Mouse (Mus musculus) lung, embryonic 14.5 days (tissue): ENCODE measurements around the gene Ptpa. TPM values are rescaled to one million over a fixed set of nuclear protein-coding genes. Genes with fewer than 3 reads are reported as not detected.

Experiments used
- ATAC-seq: fragments of 200-750 bp; cut with Nextera tagmentation; 2 replicates; pipeline ENCODE4 v1.8.0; 2017; ENCODE audit warnings: mild to moderate bottlenecking, moderate TSS enrichment, moderate library complexity; ENCODE audit not compliant: insufficient read depth
- DNase-seq: peaks from one replicate; pipeline ENCODE4 v3.0.0-alpha.2; 2015
- H3K27ac ChIP-seq: fragments of 300-500 bp; sonication (generic); 2 replicates; pipeline ENCODE4 v1.5.1; 2014; ENCODE audit warnings: low read depth, mild to moderate bottlenecking, moderate library complexity
- H3K27me3 ChIP-seq: fragments of 300-500 bp; sonication (generic); 2 replicates; pipeline ENCODE4 v1.6.1; 2014; ENCODE audit warnings: low read length, control low read depth; ENCODE audit not compliant: insufficient read depth
- H3K36me3 ChIP-seq: fragments of 300-500 bp; sonication (generic); 2 replicates; pipeline ENCODE4 v1.6.1; 2014; ENCODE audit warnings: control low read depth; ENCODE audit not compliant: insufficient read depth
- H3K4me1 ChIP-seq: fragments of 300-500 bp; sonication (generic); 2 replicates; pipeline ENCODE4 v1.6.1; 2014; ENCODE audit warnings: antibody characterized with exemption, control low read depth; ENCODE audit not compliant: insufficient read depth
- H3K4me2 ChIP-seq: fragments of 300-500 bp; sonication (generic); 2 replicates; pipeline ENCODE4 v1.6.1; 2014; ENCODE audit warnings: mild to moderate bottlenecking
- H3K4me3 ChIP-seq: fragments of 300-500 bp; sonication (generic); 2 replicates; pipeline ENCODE4 v1.5.1; 2014; ENCODE audit warnings: low read depth, low read length
- H3K9ac ChIP-seq: fragments of 300-500 bp; sonication (generic); 2 replicates; pipeline ENCODE4 v1.6.1; 2014
- H3K9me3 ChIP-seq: fragments of 300-500 bp; sonication (generic); 2 replicates; pipeline ENCODE4 v1.6.1; 2016; ENCODE audit warnings: low read depth, low read length, control low read depth
- CTCF ChIP-seq: IDR thresholded peaks from 2 replicates; pipeline ENCODE4 v1.5.1; 2016; ENCODE audit warnings: antibody characterized with exemption, low read depth
- WGBS: fragments of 180-500 bp; shearing (Covaris S2); extraction: QIAGEN DNeasy Blood & Tissue Kit; methylation state at CpG from one replicate; pipeline ENCODE4 v1.1.7; 2014; 5-methylcytosine and 5-hydroxymethylcytosine counted together
- polyA plus RNA-seq: library from polyadenylated mRNA; unstranded; fragments of >200 nt; fragmentation: Nextera tagmentation; extraction: Ambion mirVana; gene quantifications from 2 replicates; pipeline ENCODE4 v1.2.1, GENCODE M21; 2014

The Ptpa gene
- polyA plus RNA-seq, 1 experiment from 2014 or later, result 95.5 TPM

DNA sequence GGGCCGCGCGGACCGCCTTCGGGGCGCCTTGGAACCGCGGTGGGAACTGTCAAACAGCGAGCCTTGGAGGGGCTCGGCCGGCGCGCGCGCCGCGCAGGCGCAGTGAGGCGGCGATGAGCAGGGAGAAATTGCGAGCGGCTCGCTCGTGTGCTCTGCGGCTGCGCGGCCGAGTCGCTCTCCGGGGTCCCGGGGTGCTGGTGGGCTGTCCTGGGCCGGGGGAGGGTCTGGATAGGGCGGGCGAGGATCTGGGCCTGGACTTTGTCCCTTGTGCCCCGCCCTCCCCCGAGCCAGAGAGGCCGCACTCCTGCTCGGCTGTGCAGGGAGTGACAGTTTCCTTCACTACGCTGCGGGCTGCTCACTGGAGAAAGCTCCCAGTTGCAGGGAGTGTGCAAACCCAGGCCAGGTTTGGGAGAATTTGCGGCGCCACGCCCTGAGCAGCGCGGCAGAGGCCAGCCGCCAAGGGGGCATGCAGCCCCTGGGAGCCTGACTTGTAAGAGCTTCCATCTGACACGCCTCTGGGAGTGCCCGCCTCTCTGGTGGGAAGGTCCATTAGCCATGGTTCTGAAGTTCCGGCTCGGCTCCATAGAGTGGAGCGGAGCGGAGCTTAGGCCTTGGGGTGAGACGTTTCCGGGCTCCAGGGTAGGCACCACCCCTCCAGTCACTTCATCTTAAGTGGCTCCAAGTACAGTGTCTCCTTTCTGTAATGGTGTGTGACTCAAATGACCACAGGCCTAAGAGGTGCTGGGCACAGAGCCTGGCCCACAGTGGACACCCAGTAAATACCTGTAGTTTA lies 23.1 kb upstream of the Ptpa start:
- DNase-seq, result peak; percentile 93
- ATAC-seq, result peak; percentile 77
- Histone ChIP-seq H3K9ac (peak overlapping the region; percentile 67), H3K4me1 (peaks cover 6% of the 10 kb centered on the region), H3K27ac (peak overlapping the region; percentile 86), H3K36me3 (peaks cover 22% of the 10 kb centered on the region), H3K9me3 (no peaks in the 10 kb centered on the region), H3K4me3 (peak overlapping the region; percentile 83), H3K27me3 (no peaks in the 10 kb centered on the region), H3K4me2 (peak overlapping the region; percentile 87)
- TF ChIP-seq CTCF, result no peak
- under 1% methylated on average over 54 of the region's 54 CpGs for WGBS

DNA sequence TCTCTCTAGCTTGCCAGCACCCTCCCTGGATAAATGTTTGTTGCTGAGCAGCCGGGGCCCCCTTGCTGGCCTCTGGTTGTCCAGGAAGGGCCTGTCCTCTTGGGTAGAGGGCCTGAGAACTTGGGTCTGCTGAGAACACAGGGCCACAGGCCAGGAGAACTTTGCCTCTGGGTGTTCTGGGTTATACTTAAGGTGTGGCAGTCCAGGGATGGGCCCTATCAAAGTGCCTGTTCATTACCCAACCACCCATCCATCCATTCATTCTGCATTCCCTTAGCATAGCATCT lies 22.5 kb upstream of the Ptpa start:
- Histone ChIP-seq H3K27ac (peak overlapping the region; percentile 86; the same call in 1 of the 2 replicates), H3K9ac (peak overlapping the region; percentile 67), H3K4me1 (peaks cover 6% of the 10 kb centered on the region), H3K4me3 (peak overlapping the region; percentile 83), H3K9me3 (no peaks in the 10 kb centered on the region), H3K36me3 (peaks cover 27% of the 10 kb centered on the region), H3K4me2 (peak overlapping the region; percentile 87), H3K27me3 (no peaks in the 10 kb centered on the region)
- no peak for DNase-seq
- no peak for ATAC-seq
- TF ChIP-seq CTCF, result no peak
- WGBS, result 52% methylated on average over 1 of the region's 1 CpGs

DNA sequence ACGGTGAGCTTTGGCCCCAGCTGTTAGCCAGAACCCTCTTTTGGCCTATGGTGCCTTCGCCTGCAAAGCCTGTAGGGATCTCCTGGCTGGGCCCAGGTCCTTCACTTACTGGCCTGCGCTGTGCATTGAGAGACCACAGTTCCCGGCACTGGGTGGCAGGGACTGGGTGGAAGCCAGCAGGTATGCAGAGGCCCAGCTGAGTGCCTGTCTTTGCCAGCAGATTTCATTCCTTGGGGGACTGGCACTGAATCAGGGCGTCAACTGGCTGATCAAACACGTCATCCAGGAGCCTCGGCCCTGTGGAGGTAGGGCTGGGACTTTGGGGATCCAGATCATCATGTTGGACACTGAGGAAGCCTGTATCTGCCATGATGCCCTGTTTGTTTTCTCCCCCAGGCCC lies 20.1 kb upstream of the Ptpa start:
- ATAC-seq, result no peak
- TF ChIP-seq CTCF, result no peak
- 90% methylated on average over 7 of the region's 7 CpGs for WGBS
- Histone ChIP-seq H3K9ac (no peak overlapping the region), H3K4me2 (no peak overlapping the region), H3K9me3 (no peaks in the 10 kb centered on the region), H3K4me3 (no peak overlapping the region), H3K4me1 (peaks cover 6% of the 10 kb centered on the region), H3K27me3 (no peaks in the 10 kb centered on the region), H3K36me3 (peaks cover 52% of the 10 kb centered on the region), H3K27ac (no peak overlapping the region)
- no peak for DNase-seq

DNA sequence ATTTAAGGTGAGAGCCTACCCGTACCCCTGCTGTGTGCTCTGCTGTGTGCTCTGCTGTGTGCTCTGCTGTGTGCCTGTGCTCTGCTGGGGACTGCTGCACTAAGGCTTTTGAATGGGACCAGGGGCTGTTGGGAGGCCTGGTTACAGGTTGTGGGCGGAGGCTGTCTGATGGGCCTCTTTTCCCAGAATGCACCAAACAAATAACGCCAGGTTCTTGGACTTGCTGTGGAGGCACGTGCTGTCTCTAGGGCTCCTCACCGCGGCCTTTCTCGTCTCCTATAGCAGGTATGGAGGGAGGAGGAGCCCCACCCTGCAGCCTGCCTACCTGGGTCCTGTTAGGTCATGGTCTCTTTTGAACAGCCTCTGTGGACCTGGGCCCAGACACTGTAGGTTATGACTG lies 19.6 kb upstream of the Ptpa start:
- no peak for ATAC-seq
- Histone ChIP-seq H3K4me3 (no peak overlapping the region), H3K9me3 (no peaks in the 10 kb centered on the region), H3K27ac (no peak overlapping the region), H3K9ac (no peak overlapping the region), H3K27me3 (no peaks in the 10 kb centered on the region), H3K4me1 (peaks cover 6% of the 10 kb centered on the region), H3K36me3 (peaks cover 55% of the 10 kb centered on the region), H3K4me2 (no peak overlapping the region)
- 88% methylated on average over 7 of the region's 7 CpGs for WGBS
- TF ChIP-seq CTCF, result no peak
- no peak for DNase-seq

DNA sequence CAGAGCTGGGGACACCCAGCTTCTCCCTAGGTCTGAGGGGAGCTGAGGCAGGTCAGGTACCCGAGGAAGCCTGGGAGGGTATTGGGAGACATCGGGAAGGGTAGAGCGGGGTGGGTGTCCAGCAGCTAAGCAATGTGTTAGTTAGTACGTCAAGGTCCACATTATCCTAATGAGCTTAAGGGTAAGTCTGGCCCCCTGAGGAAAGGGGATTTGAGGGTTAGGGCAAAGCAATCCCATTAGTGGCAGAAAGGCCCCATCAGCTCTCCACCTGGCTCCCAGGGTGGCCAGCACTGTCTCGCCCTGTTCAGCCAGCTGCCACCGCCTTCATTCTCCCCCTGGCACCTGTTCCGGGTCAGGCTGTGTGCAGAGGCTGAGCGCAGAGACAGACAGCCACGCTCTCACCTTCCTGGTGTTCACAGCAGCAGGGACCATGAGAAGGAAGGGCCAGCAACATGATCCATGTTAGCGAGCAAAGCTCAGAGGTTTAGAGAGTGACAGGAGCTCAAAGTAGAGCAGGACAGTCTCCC lies 17.8 kb upstream of the Ptpa start:
- Histone ChIP-seq H3K9me3 (no peaks in the 10 kb centered on the region), H3K9ac (no peak overlapping the region), H3K4me3 (no peak overlapping the region), H3K4me2 (no peak overlapping the region), H3K36me3 (peaks cover 62% of the 10 kb centered on the region), H3K27me3 (no peaks in the 10 kb centered on the region), H3K27ac (no peak overlapping the region), H3K4me1 (peaks cover 6% of the 10 kb centered on the region)
- ATAC-seq (no peak), DNase-seq (no peak)
- no peak for TF ChIP-seq CTCF
- WGBS, result 86% methylated on average over 10 of the region's 10 CpGs

DNA sequence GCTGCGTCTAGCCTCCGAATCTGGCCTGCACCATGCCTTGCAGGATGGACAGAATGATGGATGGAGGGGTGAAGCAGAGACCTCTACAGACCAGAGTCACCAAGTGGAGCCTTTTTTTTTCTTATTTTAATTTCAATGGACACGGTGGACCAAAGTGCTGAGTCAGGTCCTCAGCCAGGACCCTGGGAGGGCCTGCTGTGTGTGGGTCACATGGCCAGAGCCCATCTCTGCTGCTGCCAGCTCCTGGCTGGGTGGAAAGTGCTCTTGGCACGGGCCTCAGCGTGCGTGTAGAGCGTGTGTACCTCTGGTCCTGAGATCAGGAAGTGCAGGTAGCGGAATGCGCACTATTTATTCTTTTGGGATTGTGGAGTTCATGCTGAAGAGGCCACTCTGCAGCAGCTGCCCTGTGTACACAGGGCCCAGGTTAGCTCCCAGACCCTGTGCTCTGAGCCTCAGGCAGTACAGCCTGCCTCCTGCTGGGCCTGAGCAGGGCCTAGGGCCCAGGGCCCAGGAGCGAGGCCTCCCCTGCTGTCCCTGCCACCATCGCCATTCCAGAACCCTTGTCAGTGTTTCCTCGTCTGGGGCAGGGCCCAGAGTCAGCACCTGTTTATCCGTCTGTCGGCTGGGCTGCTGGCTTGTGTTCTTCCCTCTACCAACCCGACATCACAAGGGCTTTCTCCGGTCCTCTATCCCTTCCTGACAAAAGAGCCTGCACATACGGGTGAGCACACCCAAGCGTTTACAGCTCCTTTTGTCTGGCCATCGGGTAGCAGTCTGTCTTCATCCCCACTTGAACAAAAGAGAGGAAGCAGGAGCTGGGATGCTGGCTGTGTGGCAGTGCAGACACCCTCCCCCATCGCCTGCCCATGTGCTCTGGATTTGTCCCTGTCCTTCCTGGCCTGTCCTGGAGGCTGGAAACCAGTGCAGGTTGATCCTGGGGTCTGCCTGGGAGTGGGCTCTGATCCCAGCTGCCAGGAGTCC lies 16.4 kb upstream of the Ptpa start:
- Histone ChIP-seq H3K4me2 (no peak overlapping the region), H3K27me3 (no peaks in the 10 kb centered on the region), H3K36me3 (peaks cover 68% of the 10 kb centered on the region), H3K9me3 (no peaks in the 10 kb centered on the region), H3K27ac (peak overlapping the region; percentile 18; the same call in 1 of the 2 replicates), H3K9ac (peak overlapping the region; percentile 13), H3K4me3 (no peak overlapping the region), H3K4me1 (no peaks in the 10 kb centered on the region)
- TF ChIP-seq CTCF, result no peak
- ATAC-seq (peak; percentile 64), DNase-seq (peak; percentile 47)
- 48% methylated on average over 20 of the region's 20 CpGs for WGBS

DNA sequence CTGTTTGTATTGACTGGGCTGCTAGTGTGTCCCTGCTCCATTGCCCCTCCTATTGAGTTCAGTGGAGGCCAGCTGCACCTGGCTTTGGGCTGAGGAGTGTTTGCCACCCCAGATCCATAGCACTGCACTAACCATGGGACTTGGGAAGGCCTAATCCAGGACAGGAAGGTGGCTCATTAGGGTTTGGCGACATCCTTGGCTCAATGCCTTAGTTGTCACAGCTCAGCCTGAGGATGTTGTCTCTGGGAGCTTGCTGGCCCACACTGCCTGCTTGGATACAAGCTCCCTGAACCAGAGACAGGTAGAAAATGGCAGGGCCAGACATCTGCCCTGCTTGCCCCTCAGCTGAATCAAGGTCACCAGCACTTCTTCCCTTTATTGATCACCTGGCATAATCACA lies 14.3 kb upstream of the Ptpa start:
- DNase-seq (no peak), ATAC-seq (no peak)
- H3K27me3 ChIP-seq, result no peaks in the 10 kb centered on the region
- H3K4me1 ChIP-seq, result no peaks in the 10 kb centered on the region
- no peak for TF ChIP-seq CTCF
- no peak overlapping the region for H3K4me3 ChIP-seq
- no peaks in the 10 kb centered on the region for H3K9me3 ChIP-seq
- H3K27ac ChIP-seq, result no peak overlapping the region
- WGBS, result 71% methylated on average over 1 of the region's 1 CpGs
- H3K4me2 ChIP-seq, result no peak overlapping the region
- peaks cover 65% of the 10 kb centered on the region for H3K36me3 ChIP-seq
- no peak overlapping the region for H3K9ac ChIP-seq
